Mouse (Mus musculus) hindbrain, embryonic 14.5 days (tissue): Measurements from ENCODE around the gene Crb1. TPM values are rescaled to one million over a fixed set of nuclear protein-coding genes. Genes with fewer than 3 reads are reported as not detected.

Source experiments
- ATAC-seq: fragments of 200-750 bp; cut with Nextera tagmentation; 2 replicates; pipeline ENCODE4 v1.8.0; 2017; ENCODE audit warnings: moderate number of reproducible peaks, mild to moderate bottlenecking, moderate TSS enrichment, moderate library complexity; ENCODE audit not compliant: low FRiP score
- DNase-seq: peaks from one replicate; pipeline ENCODE4 v3.0.0-alpha.2; 2015; ENCODE audit warnings: low spot score
- H3K27ac ChIP-seq: fragments of 300-500 bp; sonication (generic); 2 replicates; pipeline ENCODE4 v1.5.1; 2014; ENCODE audit warnings: mild to moderate bottlenecking, moderate library complexity
- H3K27me3 ChIP-seq: fragments of 300-500 bp; sonication (generic); 2 replicates; pipeline ENCODE4 v1.6.1; 2014; ENCODE audit warnings: mild to moderate bottlenecking, low read length, mixed read lengths; ENCODE audit not compliant: control insufficient read depth, insufficient read depth
- H3K36me3 ChIP-seq: fragments of 300-500 bp; sonication (generic); replicated peaks from 2 replicates; pipeline ENCODE4 v1.6.1; 2014; ENCODE audit not compliant: control insufficient read depth, insufficient read depth
- H3K4me1 ChIP-seq: fragments of 300-500 bp; sonication (generic); replicated peaks from 2 replicates; pipeline ENCODE4 v1.6.1; 2014; ENCODE audit warnings: antibody characterized with exemption, low read length, mixed read lengths; ENCODE audit not compliant: control insufficient read depth, insufficient read depth
- H3K4me2 ChIP-seq: fragments of 300-500 bp; sonication (generic); replicated peaks from 2 replicates; pipeline ENCODE4 v1.6.1; 2014; ENCODE audit warnings: mild to moderate bottlenecking, moderate library complexity
- H3K4me3 ChIP-seq: fragments of 300-500 bp; sonication (generic); replicated peaks from 2 replicates; pipeline ENCODE4 v1.5.1; 2014; ENCODE audit warnings: mild to moderate bottlenecking, low read length
- H3K9ac ChIP-seq: fragments of 300-500 bp; sonication (generic); 2 replicates; pipeline ENCODE4 v1.6.1; 2014
- H3K9me3 ChIP-seq: fragments of 300-500 bp; sonication (generic); 2 replicates; pipeline ENCODE4 v1.6.1; 2016; ENCODE audit warnings: low read length; ENCODE audit not compliant: control insufficient read depth
- WGBS: fragments of 180-500 bp; shearing (Covaris S2); extraction: QIAGEN DNeasy Blood & Tissue Kit; methylation state at CpG from one replicate; pipeline ENCODE4 v1.1.7; 2014; 5-methylcytosine and 5-hydroxymethylcytosine counted together
- polyA plus RNA-seq: library from polyadenylated mRNA; unstranded; fragments of >200 nt; fragmentation: Nextera tagmentation; extraction: Ambion mirVana; gene quantifications from 2 replicates; pipeline ENCODE4 v1.2.1, GENCODE M21; 2014

Gene Crb1
- polyA plus RNA-seq, 1 experiment from 2014 or later = 2.0 TPM

- no peak overlapping the region for H3K9ac ChIP-seq
- peaks cover 11% of the 10 kb centered on the region for H3K4me1 ChIP-seq
- H3K4me3 ChIP-seq = no peak overlapping the region
- WGBS = 12% methylated on average over 7 of the region's 7 CpGs
- no peaks in the 10 kb centered on the region for H3K36me3 ChIP-seq
- peak; percentile 55; the same call in 1 of the 2 replicates for ATAC-seq
- DNase-seq = no peak
- peak overlapping the region; percentile 38 for H3K27ac ChIP-seq
- no peaks in the 10 kb centered on the region for H3K27me3 ChIP-seq
- H3K9me3 ChIP-seq = no peaks in the 10 kb centered on the region
- H3K4me2 ChIP-seq = no peak overlapping the region; the same call in 1 of the 2 replicates
These were observed 167.1 kb downstream of the Crb1 start for GRCm38 (mm10) chr1:139209796-139210195.

GRCm38 (mm10) chr1:139206259-139206658 is 170.6 kb downstream of the Crb1 start:
- no peak overlapping the region for H3K4me2 ChIP-seq

GRCm38 (mm10) chr1:139203026-139203425 is 173.9 kb downstream of the Crb1 start:
- H3K9ac ChIP-seq = no peak overlapping the region
- DNase-seq = no peak
- WGBS = 57% methylated on average over 5 of the region's 5 CpGs
- no peak overlapping the region for H3K4me3 ChIP-seq
- H3K9me3 ChIP-seq = no peaks in the 10 kb centered on the region
- no peaks in the 10 kb centered on the region for H3K36me3 ChIP-seq
- no peaks in the 10 kb centered on the region for H3K4me1 ChIP-seq
- no peak for ATAC-seq
- no peak overlapping the region for H3K27ac ChIP-seq
- no peak overlapping the region for H3K4me2 ChIP-seq
- H3K27me3 ChIP-seq = no peaks in the 10 kb centered on the region

More at GRCm38 (mm10) chr1:139206259-139206658, 170.6 kb downstream of the Crb1 start:
- Histone ChIP-seq H3K27me3 (no peaks in the 10 kb centered on the region), H3K9me3 (no peaks in the 10 kb centered on the region), H3K36me3 (no peaks in the 10 kb centered on the region), H3K4me1 (peaks cover 11% of the 10 kb centered on the region), H3K9ac (no peak overlapping the region), H3K4me3 (no peak overlapping the region), H3K27ac (no peak overlapping the region)
- DNase-seq = no peak
- ATAC-seq = no peak
- 82% methylated on average over 4 of the region's 4 CpGs for WGBS

GRCm38 (mm10) chr1:139194428-139195028 is 182.4 kb downstream of the Crb1 start:
- Histone ChIP-seq H3K4me1 (0 out of 2 replicates have a peak, but pooled peaks cover 4% of the 10 kb centered on the region), H3K4me3 (no peak overlapping the region), H3K36me3 (no peaks in the 10 kb centered on the region), H3K27ac (no peak overlapping the region), H3K9ac (no peak overlapping the region), H3K4me2 (no peak overlapping the region), H3K9me3 (no peaks in the 10 kb centered on the region), H3K27me3 (no peaks in the 10 kb centered on the region)
- no peak for DNase-seq
- no peak for ATAC-seq
- WGBS = 22% methylated on average over 5 of the region's 5 CpGs

- Histone ChIP-seq H3K27ac (no peak overlapping the region), H3K9ac (no peak overlapping the region), H3K27me3 (no peaks in the 10 kb centered on the region), H3K4me2 (no peak overlapping the region), H3K36me3 (no peaks in the 10 kb centered on the region), H3K4me1 (0 out of 2 replicates have a peak, but pooled peaks cover 4% of the 10 kb centered on the region), H3K4me3 (no peak overlapping the region), H3K9me3 (no peaks in the 10 kb centered on the region)
- ATAC-seq (no peak), DNase-seq (no peak)
- 50% methylated on average over 2 of the region's 2 CpGs for WGBS
These were observed 182.9 kb downstream of the Crb1 start for GRCm38 (mm10) chr1:139194011-139194410.

GRCm38 (mm10) chr1:139192635-139193034 is 184.3 kb downstream of the Crb1 start:
- Histone ChIP-seq H3K4me2 (no peak overlapping the region), H3K4me1 (0 out of 2 replicates have a peak, but pooled peaks cover 4% of the 10 kb centered on the region), H3K27ac (no peak overlapping the region), H3K36me3 (no peaks in the 10 kb centered on the region), H3K9me3 (no peaks in the 10 kb centered on the region), H3K9ac (no peak overlapping the region), H3K4me3 (no peak overlapping the region), H3K27me3 (no peaks in the 10 kb centered on the region)
- WGBS = 86% methylated on average over 3 of the region's 3 CpGs
- ATAC-seq = no peak
- DNase-seq = no peak

GRCm38 (mm10) chr1:139180481-139181149 is 196.3 kb downstream of the Crb1 start:
- DNase-seq (no peak), ATAC-seq (no peak)
- H3K27ac ChIP-seq = no peak overlapping the region
- H3K9me3 ChIP-seq = no peaks in the 10 kb centered on the region
- H3K4me3 ChIP-seq = no peak overlapping the region
- WGBS = 64% methylated on average over 6 of the region's 6 CpGs
- H3K4me1 ChIP-seq = no peaks in the 10 kb centered on the region
- H3K27me3 ChIP-seq = no peaks in the 10 kb centered on the region
- no peak overlapping the region for H3K4me2 ChIP-seq
- no peak overlapping the region for H3K9ac ChIP-seq
- H3K36me3 ChIP-seq = no peaks in the 10 kb centered on the region

- no peak; the same call in 1 of the 2 replicates for ATAC-seq
- no peak overlapping the region for H3K4me2 ChIP-seq
These were observed 197.2 kb downstream of the Crb1 start for GRCm38 (mm10) chr1:139179707-139180106.

GRCm38 (mm10) chr1:139174058-139174832 is 202.7 kb downstream of the Crb1 start:
- H3K36me3 ChIP-seq = peaks cover 17% of the 10 kb centered on the region
- ATAC-seq (no peak), DNase-seq (no peak)
- no peaks in the 10 kb centered on the region for H3K27me3 ChIP-seq
- no peak overlapping the region for H3K4me2 ChIP-seq
- WGBS = 92% methylated on average over 3 of the region's 3 CpGs
- no peaks in the 10 kb centered on the region for H3K9me3 ChIP-seq
- no peaks in the 10 kb centered on the region for H3K4me1 ChIP-seq
- H3K9ac ChIP-seq = no peak overlapping the region
- no peak overlapping the region for H3K4me3 ChIP-seq
- no peak overlapping the region for H3K27ac ChIP-seq

More at GRCm38 (mm10) chr1:139179707-139180106, 197.2 kb downstream of the Crb1 start:
- DNase-seq = no peak
- Histone ChIP-seq H3K27ac (no peak overlapping the region), H3K4me1 (no peaks in the 10 kb centered on the region), H3K9me3 (no peaks in the 10 kb centered on the region), H3K36me3 (no peaks in the 10 kb centered on the region), H3K9ac (no peak overlapping the region), H3K27me3 (no peaks in the 10 kb centered on the region), H3K4me3 (no peak overlapping the region)
- WGBS = 92% methylated on average over 1 of the region's 1 CpGs
